Mouse (Mus musculus) neutrophil, adult 65 days (primary cell): ENCODE measurements around the gene Tnfrsf26. TPM values are rescaled to one million over a fixed set of nuclear protein-coding genes. Genes with fewer than 3 reads are reported as not detected.

Experiments used
- total RNA-seq: library from RNA; stranded (reverse); gene quantifications from 2 replicates; pipeline ENCODE4 v1.2.4, GENCODE M21; 2023

Tnfrsf26 gene
- total RNA-seq = 7.9 and 10.2 TPM in 2 replicates

DNA sequence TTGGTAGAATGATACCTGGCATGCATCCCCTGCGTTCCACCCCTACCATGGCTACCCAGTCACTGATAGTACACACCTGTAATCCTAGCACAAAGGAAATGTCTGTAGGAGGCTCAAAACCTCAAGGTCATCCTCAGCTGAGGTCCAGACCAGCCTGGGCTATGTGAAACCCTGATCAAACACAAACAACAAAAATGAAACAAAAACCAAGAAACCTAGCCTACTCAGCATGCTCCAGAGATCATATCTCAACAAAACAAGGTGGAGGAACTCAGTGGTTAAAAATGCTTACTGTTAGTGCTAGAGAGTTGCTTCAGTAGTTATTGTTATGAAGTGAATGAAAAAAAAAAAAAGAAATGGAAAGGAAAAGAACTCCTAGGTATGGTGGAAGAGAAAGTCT lies at the start of gene Tnfrsf26:
Tnfrsf26 (minus strand) TSS at position 183 of the 400 bp plus-strand sequence.

DNA sequence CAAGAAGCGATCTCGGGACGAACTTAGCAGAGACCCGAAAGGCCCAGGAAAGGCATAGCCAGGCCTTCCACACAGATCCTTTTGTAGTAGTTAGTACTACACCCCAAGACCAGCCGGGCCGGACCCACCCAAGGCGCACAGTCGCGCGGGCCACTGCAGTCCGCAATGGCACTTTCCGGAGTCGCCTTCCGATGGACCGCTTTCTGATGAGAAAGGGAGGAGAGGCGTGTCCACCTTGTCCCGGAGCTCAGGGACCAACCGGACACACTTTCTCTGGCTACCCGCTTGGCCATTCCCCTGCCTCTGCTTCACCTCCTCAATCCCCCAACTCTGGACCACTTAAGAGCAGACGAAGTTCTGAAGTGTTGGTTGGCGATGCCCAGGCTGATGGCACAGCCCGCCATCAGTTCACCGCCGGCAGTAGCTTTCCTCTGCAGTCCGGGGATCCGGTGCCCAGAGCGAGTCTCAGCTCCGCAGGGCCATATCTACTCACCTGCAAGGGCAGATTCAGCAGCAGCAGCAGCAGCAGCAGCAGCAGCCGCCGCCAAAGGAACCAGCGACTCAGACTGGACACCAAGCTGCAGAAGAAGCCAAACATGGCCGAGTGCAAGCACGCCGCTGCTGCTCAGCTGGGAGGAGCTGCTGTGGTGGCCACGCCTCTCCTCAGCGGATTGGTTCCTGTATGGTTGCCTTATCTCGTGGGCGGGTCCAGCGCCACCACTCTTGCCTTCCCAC lies 20.7 kb upstream of the Tnfrsf26 start, which contains the start of gene Tnfrsf22:
Tnfrsf22 (minus strand) TSS at position 628 of the 735 bp plus-strand sequence.

GRCm38 (mm10) chr7:143599428-143600230 lies 28.9 kb downstream of the Tnfrsf26 start, which contains the start of gene Cars:
Gene Cars, minus strand, starts transcription at chr7:143600090.

Other genes starting within 250 kb of the Tnfrsf26 start
- gene Cdkn1c, start 167.7 kb downstream of the Tnfrsf26 start, total RNA-seq = 0.59 TPM in 1 of 2 replicates, not detected in the other
- 0.66 and 1.2 TPM in 2 replicates for gene Slc22a18, start 155.0 kb downstream of the Tnfrsf26 start, total RNA-seq
- not detected in 2 replicates for gene Phlda2, start 125.6 kb downstream of the Tnfrsf26 start, total RNA-seq
- gene Nap1l4, start 79.6 kb downstream of the Tnfrsf26 start, total RNA-seq = 105 and 152 TPM in 2 replicates
- gene Cars, start 28.6 kb downstream of the Tnfrsf26 start, total RNA-seq = 39.7 and 42.9 TPM in 2 replicates
- gene Tnfrsf22, start 20.9 kb upstream of the Tnfrsf26 start, total RNA-seq = 1.0 and 1.4 TPM in 2 replicates
- 10.8 and 12.3 TPM in 2 replicates for gene Tnfrsf23, start 57.1 kb upstream of the Tnfrsf26 start, total RNA-seq
- gene Osbpl5, start 128.3 kb upstream of the Tnfrsf26 start, total RNA-seq = 0.86 and 1.4 TPM in 2 replicates
- gene Mrgprg, start 138.3 kb upstream of the Tnfrsf26 start, total RNA-seq = not detected in 2 replicates
- 0.20 TPM in 1 of 2 replicates, not detected in the other for gene Mrgpre, start 155.8 kb upstream of the Tnfrsf26 start, total RNA-seq
- gene Nadsyn1, start 194.1 kb upstream of the Tnfrsf26 start, total RNA-seq = 4.2 and 5.2 TPM in 2 replicates
- gene Dhcr7, start 194.4 kb upstream of the Tnfrsf26 start, total RNA-seq = 3.9 and 5.4 TPM in 2 replicates
- gene Gm498, start 238.1 kb upstream of the Tnfrsf26 start, total RNA-seq = not detected in 2 replicates